Mouse (Mus musculus) myocyte (in vitro differentiated cells): ENCODE measurements at regions not wholly inside any gene's neighbourhood (a gene's known extent, or its start where the extent isn't known, plus 50 kb on each side); places are given as distances from the start of the nearest gene placed in this dataset.

Experiments used
- H3K27me3 ChIP-seq: one replicate; pipeline ENCODE4 v1.6.1; 2011; ENCODE audit not compliant: control insufficient read depth, insufficient read depth, insufficient read length
- H3K36me3 ChIP-seq: one replicate; pipeline ENCODE4 v1.6.1; 2011; ENCODE audit not compliant: control insufficient read depth, insufficient read depth
- H3K4me2 ChIP-seq: one replicate; pipeline ENCODE4 v1.6.1; 2011; ENCODE audit warnings: low read depth, control low read depth
- H3K4me3 ChIP-seq: one replicate; pipeline ENCODE4 v1.5.1; 2011; ENCODE audit warnings: mild to moderate bottlenecking, control low read depth, moderate library complexity
- H3K79me2 ChIP-seq: one replicate; pipeline ENCODE4 v1.6.1; 2011; ENCODE audit not compliant: control insufficient read depth, insufficient read depth
- H3ac ChIP-seq: one replicate; pipeline ENCODE4 v1.6.1; 2011; ENCODE audit not compliant: control insufficient read depth, insufficient read length
- CEBPB ChIP-seq: IDR thresholded peaks from 2 replicates; pipeline ENCODE4 v1.6.1; 2011; ENCODE audit warnings: mild to moderate bottlenecking, moderate library complexity; ENCODE audit not compliant: poor library complexity, insufficient read depth, severe bottlenecking
- E2F4 ChIP-seq: IDR thresholded peaks from one replicate; pipeline ENCODE4 v1.6.1; 2011; ENCODE audit warnings: mild to moderate bottlenecking, control low read depth, moderate library complexity; ENCODE audit not compliant: insufficient read depth
- MAX ChIP-seq: IDR thresholded peaks from one replicate; pipeline ENCODE4 v1.6.1; 2011; ENCODE audit warnings: low read depth, mild to moderate bottlenecking, control low read depth
- MYOD1 ChIP-seq, 3 experiments: IDR thresholded peaks; one replicate each; pipeline ENCODE4 v1.6.1; 2011; ENCODE audit warnings: control low read depth in 2 of 3, low read depth in 2 of 3, mild to moderate bottlenecking in 2 of 3, moderate library complexity in 1 of 3; ENCODE audit not compliant: insufficient read length in 2 of 3, control insufficient read depth in 1 of 3
- MYOG ChIP-seq, 3 experiments: IDR thresholded peaks; one replicate each; pipeline ENCODE4 v1.6.1; 2011; ENCODE audit warnings: control low read depth in 2 of 3, low read depth in 2 of 3, mild to moderate bottlenecking in 2 of 3; ENCODE audit not compliant: insufficient read length in 2 of 3, control insufficient read depth in 1 of 3, insufficient read depth in 1 of 3
- POLR2A ChIP-seq: IDR thresholded peaks from one replicate; pipeline ENCODE4 v1.6.1; 2011; ENCODE audit warnings: low read depth, mild to moderate bottlenecking, control low read depth, moderate library complexity; ENCODE audit not compliant: insufficient read length
- POLR2AphosphoS2 ChIP-seq: IDR thresholded peaks from one replicate; pipeline ENCODE4 v1.6.1; 2011; ENCODE audit warnings: low read depth, control low read depth; ENCODE audit not compliant: insufficient read length
- REST ChIP-seq: IDR thresholded peaks from one replicate; pipeline ENCODE4 v1.6.1; 2011; ENCODE audit warnings: mild to moderate bottlenecking, control low read depth, moderate library complexity; ENCODE audit not compliant: insufficient read depth, insufficient read length
- SRF ChIP-seq: IDR thresholded peaks from one replicate; pipeline ENCODE4 v1.6.1; 2011; ENCODE audit warnings: low read depth; ENCODE audit not compliant: control insufficient read depth, insufficient read length
- TCF12 ChIP-seq: IDR thresholded peaks from one replicate; pipeline ENCODE4 v1.6.1; 2011; ENCODE audit warnings: mild to moderate bottlenecking, control low read depth; ENCODE audit not compliant: poor library complexity, insufficient read depth, severe bottlenecking
- TCF3 ChIP-seq: IDR thresholded peaks from one replicate; pipeline ENCODE4 v1.6.1; 2011; ENCODE audit warnings: low read depth, control low read depth; ENCODE audit not compliant: insufficient read length
- USF1 ChIP-seq: IDR thresholded peaks from one replicate; pipeline ENCODE4 v1.6.1; 2011; ENCODE audit warnings: low read depth, mild to moderate bottlenecking, control low read depth, moderate library complexity

DNA sequence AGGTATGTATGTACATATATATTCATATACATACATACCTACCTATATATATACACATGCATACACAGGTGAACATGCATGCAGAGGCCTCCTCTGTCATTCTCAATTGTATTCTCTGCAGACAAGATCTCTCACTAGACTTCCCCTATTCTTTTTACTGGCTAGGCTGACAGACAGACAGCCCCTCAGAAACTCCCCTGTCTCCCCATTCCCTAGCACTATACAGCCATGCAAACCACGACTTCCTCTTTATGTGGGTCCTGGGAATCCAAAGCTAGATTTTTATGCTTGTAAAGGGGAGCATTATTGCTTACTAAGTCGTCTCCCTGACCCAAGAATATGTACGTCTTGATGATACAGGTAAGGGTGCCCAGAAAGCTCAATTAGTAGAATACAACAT lies 86.9 kb downstream of the Fam124b start:
- Histone ChIP-seq H3ac (no peak overlapping the region), H3K79me2 (no peaks in the 10 kb centered on the region), H3K36me3 (no peaks in the 10 kb centered on the region), H3K27me3 (no peaks in the 10 kb centered on the region), H3K4me2 (no peak overlapping the region), H3K4me3 (no peak overlapping the region)
- TF ChIP-seq TCF12, result no peak
- no peak for TF ChIP-seq MYOG (IDR thresholded peaks at IDR 0.05; ENCODE audit: control insufficient read depth in 1 of 3, insufficient read depth in 1 of 3, insufficient read length in 2 of 3, low read depth in 2 of 3)
- no peak for TF ChIP-seq TCF3
- no peak for TF ChIP-seq SRF
- TF ChIP-seq MAX, result no peak
- no peak for TF ChIP-seq MYOD1 (IDR thresholded peaks at IDR 0.05; ENCODE audit: control insufficient read depth in 1 of 3, insufficient read length in 2 of 3, low read depth in 2 of 3)
- TF ChIP-seq POLR2AphosphoS2, result no peak
- no peak for TF ChIP-seq USF1
- TF ChIP-seq E2F4, result no peak
- TF ChIP-seq REST, result no peak
- no peak for TF ChIP-seq CEBPB
- no peak for TF ChIP-seq POLR2A

DNA sequence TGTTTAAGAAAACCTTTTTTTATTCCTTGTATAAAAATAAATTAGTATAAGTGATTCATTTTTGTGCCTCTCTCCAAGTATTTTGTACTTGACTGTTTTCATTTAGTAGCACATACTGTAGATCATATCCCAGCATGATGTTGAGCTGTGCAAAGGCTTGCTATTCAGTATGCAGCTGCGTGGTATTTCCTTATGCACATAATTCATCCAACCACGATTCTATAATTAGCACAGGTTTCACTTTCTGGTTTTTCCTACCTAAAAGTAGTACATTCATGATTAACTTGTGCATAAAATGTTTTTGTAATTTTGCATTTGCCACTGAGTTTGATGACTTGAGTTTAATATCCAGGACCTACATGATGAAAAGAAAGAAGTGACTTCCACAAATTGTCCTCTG lies 94.3 kb downstream of the Fam124b start:
- TF ChIP-seq SRF (no peak), TCF12 (no peak), REST (no peak), TCF3 (no peak)
- Histone ChIP-seq H3K27me3 (no peaks in the 10 kb centered on the region), H3K36me3 (no peaks in the 10 kb centered on the region), H3ac (no peak overlapping the region), H3K4me3 (no peak overlapping the region), H3K4me2 (no peak overlapping the region), H3K79me2 (no peaks in the 10 kb centered on the region)

DNA sequence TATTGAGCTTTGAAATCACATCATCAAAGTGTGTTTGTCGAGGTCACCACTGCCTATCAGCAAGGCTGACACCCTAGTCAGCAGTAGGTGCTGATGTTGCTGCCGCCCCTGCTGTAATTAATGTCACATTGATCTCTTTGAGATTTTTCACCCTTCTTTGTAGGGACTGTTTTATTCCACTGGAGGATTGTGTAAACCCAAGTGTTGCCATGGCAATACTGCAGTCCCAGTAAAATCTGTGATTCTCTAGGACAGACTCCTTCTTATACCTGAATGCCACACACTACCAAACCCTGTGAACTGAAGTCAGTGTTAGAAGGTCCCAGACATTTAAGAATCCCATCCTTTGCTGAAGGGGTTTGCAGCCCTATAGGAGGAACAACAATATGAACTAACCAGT lies 102.4 kb downstream of the Fam124b start:
- Histone ChIP-seq H3K4me2 (no peak overlapping the region), H3K27me3 (no peaks in the 10 kb centered on the region), H3K4me3 (no peak overlapping the region), H3ac (no peak overlapping the region), H3K36me3 (no peaks in the 10 kb centered on the region), H3K79me2 (no peaks in the 10 kb centered on the region)
- TF ChIP-seq CEBPB, result no peak
- no peak for TF ChIP-seq REST
- no peak for TF ChIP-seq SRF
- TF ChIP-seq TCF12, result no peak
- no peak for TF ChIP-seq MYOG (IDR thresholded peaks at IDR 0.05; ENCODE audit: control insufficient read depth in 1 of 3, insufficient read depth in 1 of 3, insufficient read length in 2 of 3, low read depth in 2 of 3)
- no peak for TF ChIP-seq POLR2AphosphoS2
- no peak for TF ChIP-seq MAX

DNA sequence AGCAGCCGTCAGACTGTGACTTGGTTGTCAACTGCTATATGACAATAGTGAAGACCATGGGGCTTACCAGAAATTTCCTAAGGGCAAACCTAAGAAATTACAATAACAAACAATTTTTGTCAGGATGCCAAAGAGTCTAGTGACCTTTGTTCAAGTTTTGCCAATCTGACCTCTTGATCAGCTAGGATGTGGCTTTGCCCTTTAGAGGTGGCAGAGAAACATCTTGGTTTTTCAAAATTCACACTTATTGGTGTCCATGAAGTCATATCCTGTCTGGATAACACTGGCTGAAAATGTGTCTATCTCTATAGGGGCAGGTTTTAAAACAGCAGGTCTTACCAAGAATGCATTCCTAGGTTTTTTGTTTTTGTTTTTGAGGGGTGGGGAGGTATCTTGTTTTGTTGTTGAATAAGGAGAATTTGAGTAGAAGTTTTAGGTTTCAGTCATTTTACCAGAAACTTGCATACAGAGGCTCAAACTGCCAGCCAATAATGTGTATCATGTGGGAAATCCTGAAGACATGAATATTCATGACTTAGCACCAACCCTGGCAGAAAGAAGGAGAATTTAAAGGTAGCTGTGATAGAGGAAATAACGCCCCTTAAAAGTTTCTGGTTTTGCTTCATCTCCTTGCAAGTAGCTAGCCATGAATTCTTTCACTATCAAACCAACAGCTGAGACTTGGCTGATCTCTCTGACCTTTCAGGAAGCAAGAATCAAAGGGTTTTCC lies 110.4 kb downstream of the Fam124b start:
- Histone ChIP-seq H3K4me2 (no peak overlapping the region), H3K4me3 (no peak overlapping the region), H3K36me3 (no peaks in the 10 kb centered on the region), H3K79me2 (no peaks in the 10 kb centered on the region), H3ac (no peak overlapping the region), H3K27me3 (no peaks in the 10 kb centered on the region)
- TF ChIP-seq SRF (no peak), REST (no peak), MYOD1 (IDR thresholded peaks at IDR 0.05; ENCODE audit: control insufficient read depth in 1 of 3, insufficient read length in 2 of 3, low read depth in 2 of 3) (no peak)

DNA sequence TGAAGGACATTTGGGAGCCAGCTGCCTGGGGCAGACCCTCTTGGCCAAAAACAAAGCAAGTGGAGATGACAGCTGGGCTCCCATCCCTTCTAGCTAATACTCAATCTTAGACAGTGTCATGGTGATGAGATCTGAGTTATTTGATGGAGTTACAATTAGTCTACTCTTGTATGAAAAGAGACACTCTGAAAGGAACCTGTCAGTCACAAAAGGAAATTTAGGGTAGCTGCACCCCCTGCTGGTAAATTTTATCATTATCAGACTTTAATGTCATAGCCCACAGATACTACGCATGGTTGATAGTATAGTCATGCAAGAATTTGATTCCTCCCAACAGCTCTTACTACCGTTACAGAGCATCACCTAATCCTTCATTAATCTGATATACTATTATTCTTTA lies 112.0 kb downstream of the Fam124b start:
- Histone ChIP-seq H3K27me3 (no peaks in the 10 kb centered on the region), H3K79me2 (no peaks in the 10 kb centered on the region), H3K36me3 (no peaks in the 10 kb centered on the region), H3K4me3 (no peak overlapping the region), H3ac (no peak overlapping the region), H3K4me2 (no peak overlapping the region)
- no peak for TF ChIP-seq POLR2A
- TF ChIP-seq CEBPB, result no peak
- no peak for TF ChIP-seq TCF3
- TF ChIP-seq MYOG (IDR thresholded peaks at IDR 0.05; ENCODE audit: control insufficient read depth in 1 of 3, insufficient read depth in 1 of 3, insufficient read length in 2 of 3, low read depth in 2 of 3), result no peak
- no peak for TF ChIP-seq MAX
- no peak for TF ChIP-seq REST
- TF ChIP-seq POLR2AphosphoS2, result no peak
- no peak for TF ChIP-seq USF1
- TF ChIP-seq MYOD1 (IDR thresholded peaks at IDR 0.05; ENCODE audit: control insufficient read depth in 1 of 3, insufficient read length in 2 of 3, low read depth in 2 of 3), result no peak
- TF ChIP-seq TCF12, result no peak
- no peak for TF ChIP-seq SRF
- TF ChIP-seq E2F4, result no peak
